Mouse (Mus musculus): Measurements from ENCODE around the gene Lrp5. TPM values are rescaled to one million over a fixed set of nuclear protein-coding genes. Genes with fewer than 3 reads are reported as not detected.

The Lrp5 gene
- polyA plus RNA-seq (2012; rRNA removed): 4.8 and 10.7 TPM in 2 replicates

- TF ChIP-seq POLR2A (IDR thresholded peaks at IDR 0.05; ENCODE audit: borderline replicate concordance, extremely low read depth, insufficient read depth, insufficient read length, poor library complexity, severe bottlenecking): peak; percentile 68
- TF ChIP-seq CTCF (IDR thresholded peaks at IDR 0.05; ENCODE audit: borderline replicate concordance, extremely low read depth, insufficient read depth, insufficient read length): no peak
- DNase-seq (ENCODE audit: low read depth): peak; percentile 53
Measured at GRCm38 (mm10) chr19:3686215-3686894, at the start of gene Lrp5. Gene Lrp5, minus strand, starts transcription at chr19:3686564.

- no peak for DNase-seq (ENCODE audit: low read depth)
- TF ChIP-seq CTCF (IDR thresholded peaks at IDR 0.05; ENCODE audit: borderline replicate concordance, extremely low read depth, insufficient read depth, insufficient read length): no peak
- no peak for TF ChIP-seq POLR2A (IDR thresholded peaks at IDR 0.05; ENCODE audit: borderline replicate concordance, extremely low read depth, insufficient read depth, insufficient read length, poor library complexity, severe bottlenecking)
Measured at GRCm38 (mm10) chr19:3736001-3736400, 49.6 kb upstream of the Lrp5 start.

DNA sequence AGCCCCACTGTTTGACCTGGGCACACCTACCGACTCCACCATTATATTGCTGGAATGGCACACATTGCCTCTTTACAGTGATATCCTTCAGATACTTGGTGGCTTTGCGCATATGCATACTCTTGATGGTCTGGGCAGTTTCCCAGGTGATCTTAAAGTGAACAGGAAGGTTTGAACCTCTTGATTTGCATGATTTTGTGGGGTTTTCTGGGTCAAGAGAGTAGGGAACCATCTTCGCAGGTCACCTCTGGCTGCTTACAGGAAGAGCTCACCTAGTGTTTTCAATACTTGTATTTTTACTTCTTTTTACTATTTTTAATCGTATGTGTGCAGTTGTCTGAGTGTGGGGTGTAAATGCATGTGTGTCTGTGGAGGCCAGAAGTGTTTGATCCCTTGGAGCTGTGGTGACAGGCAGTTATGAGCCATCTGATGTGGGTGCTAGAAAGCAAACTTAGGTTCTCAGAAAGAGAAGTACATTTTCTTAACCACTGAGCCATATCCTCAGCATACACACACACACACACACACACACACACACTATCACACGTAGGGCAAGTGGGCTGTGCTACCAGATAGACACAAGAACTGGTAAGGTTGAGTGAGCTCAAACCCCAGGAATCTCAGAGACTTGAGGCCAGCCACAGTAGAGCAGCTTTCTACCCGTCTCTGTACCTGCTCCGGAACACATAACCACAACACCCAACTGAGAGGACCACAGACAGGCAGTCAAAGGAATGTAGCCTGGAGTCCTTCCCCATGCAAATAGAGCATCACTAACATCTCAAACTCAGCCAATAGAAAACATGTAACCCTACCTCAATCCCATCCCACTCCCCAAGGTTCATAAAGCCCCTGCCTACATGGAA lies 44.6 kb upstream of the Lrp5 start:
- DNase-seq (ENCODE audit: low read depth): no peak
- no peak for TF ChIP-seq POLR2A (IDR thresholded peaks at IDR 0.05; ENCODE audit: borderline replicate concordance, extremely low read depth, insufficient read depth, insufficient read length, poor library complexity, severe bottlenecking)

DNA sequence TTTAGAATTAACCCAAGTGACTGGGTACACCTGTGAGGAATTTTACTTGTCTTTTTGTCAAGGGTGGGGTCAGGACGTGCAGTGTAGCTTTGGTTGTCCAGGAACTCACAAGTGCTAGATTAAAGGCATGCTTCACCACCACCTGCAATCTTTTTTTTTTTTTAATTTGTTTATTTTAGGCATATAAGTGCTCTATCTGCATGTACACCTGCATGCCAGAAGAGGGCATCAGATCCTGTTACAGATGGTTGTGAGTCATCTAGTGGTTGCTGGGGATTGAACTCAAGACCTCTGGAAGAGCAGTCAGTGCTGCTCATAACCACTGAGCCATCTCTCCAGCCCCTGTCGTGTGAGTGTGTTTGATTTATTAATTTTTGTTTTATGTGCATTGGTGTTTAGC lies 42.5 kb upstream of the Lrp5 start:
- DNase-seq (ENCODE audit: low read depth): no peak
- TF ChIP-seq POLR2A (IDR thresholded peaks at IDR 0.05; ENCODE audit: borderline replicate concordance, extremely low read depth, insufficient read depth, insufficient read length, poor library complexity, severe bottlenecking) (no peak), CTCF (IDR thresholded peaks at IDR 0.05; ENCODE audit: borderline replicate concordance, extremely low read depth, insufficient read depth, insufficient read length) (no peak)

- peak; percentile 66; the same call in 1 of the 2 replicates for TF ChIP-seq CTCF (IDR thresholded peaks at IDR 0.05; ENCODE audit: borderline replicate concordance, extremely low read depth, insufficient read depth, insufficient read length)
- TF ChIP-seq POLR2A (IDR thresholded peaks at IDR 0.05; ENCODE audit: borderline replicate concordance, extremely low read depth, insufficient read depth, insufficient read length, poor library complexity, severe bottlenecking): no peak
- peak; percentile 73 for DNase-seq (ENCODE audit: low read depth)
Measured at GRCm38 (mm10) chr19:3724779-3725178, 38.4 kb upstream of the Lrp5 start.

- no peak for TF ChIP-seq POLR2A (IDR thresholded peaks at IDR 0.05; ENCODE audit: borderline replicate concordance, extremely low read depth, insufficient read depth, insufficient read length, poor library complexity, severe bottlenecking)
- peak; percentile 45; the same call in 1 of the 2 replicates for TF ChIP-seq CTCF (IDR thresholded peaks at IDR 0.05; ENCODE audit: borderline replicate concordance, extremely low read depth, insufficient read depth, insufficient read length)
- DNase-seq (ENCODE audit: low read depth): no peak
Measured at GRCm38 (mm10) chr19:3723904-3724303, 37.5 kb upstream of the Lrp5 start.

DNA sequence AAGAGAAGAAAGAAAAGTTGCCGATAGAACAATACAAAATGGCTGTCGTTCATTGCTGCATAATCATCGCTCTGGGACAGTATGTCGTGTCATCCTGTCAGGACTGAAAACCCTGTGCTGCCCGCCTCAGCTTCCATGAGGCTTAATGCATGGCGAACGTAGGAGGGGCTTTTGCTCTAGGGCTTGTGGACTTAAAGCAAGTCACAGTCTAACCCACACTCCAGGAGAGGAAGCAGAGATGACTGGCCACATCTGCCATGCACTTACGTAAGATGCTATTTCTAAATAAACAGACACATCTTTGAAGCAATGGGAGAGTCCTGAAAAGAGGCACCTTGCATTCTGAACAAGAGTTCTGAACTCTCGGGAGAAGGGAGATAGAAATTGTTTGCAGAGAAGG lies 36.8 kb upstream of the Lrp5 start:
- TF ChIP-seq CTCF (IDR thresholded peaks at IDR 0.05; ENCODE audit: borderline replicate concordance, extremely low read depth, insufficient read depth, insufficient read length) (no peak), POLR2A (IDR thresholded peaks at IDR 0.05; ENCODE audit: borderline replicate concordance, extremely low read depth, insufficient read depth, insufficient read length, poor library complexity, severe bottlenecking) (no peak)
- no peak for DNase-seq (ENCODE audit: low read depth)

DNA sequence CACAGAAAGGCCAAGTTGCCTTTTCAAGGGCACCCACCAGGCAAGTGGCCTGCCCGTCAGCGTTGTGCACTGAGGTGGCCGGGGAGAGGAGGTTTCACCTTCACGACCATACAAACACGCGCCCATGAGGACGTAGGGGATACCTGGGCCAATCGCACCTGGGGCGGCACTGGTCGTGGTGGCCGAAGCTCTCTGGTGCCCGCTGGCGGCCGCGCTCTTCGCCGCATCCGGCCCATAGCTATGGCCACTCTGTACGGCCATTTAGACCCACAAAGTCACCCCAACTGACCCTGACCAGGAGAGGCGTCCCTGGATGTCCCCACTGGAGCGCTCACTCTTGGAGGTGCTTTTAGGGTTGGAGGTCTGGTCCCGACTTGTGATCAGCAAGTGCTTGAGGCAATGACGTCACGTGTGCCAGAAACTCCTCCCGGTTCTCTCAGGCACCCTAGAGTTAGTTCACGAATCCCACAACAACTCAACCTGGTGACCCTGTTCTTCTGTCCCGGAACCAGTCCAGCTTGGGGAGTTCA lies 33.1 kb upstream of the Lrp5 start:
- TF ChIP-seq CTCF (IDR thresholded peaks at IDR 0.05; ENCODE audit: borderline replicate concordance, extremely low read depth, insufficient read depth, insufficient read length) (peak; percentile 55), POLR2A (IDR thresholded peaks at IDR 0.05; ENCODE audit: borderline replicate concordance, extremely low read depth, insufficient read depth, insufficient read length, poor library complexity, severe bottlenecking) (no peak)
- peak; percentile 47 for DNase-seq (ENCODE audit: low read depth)

DNA sequence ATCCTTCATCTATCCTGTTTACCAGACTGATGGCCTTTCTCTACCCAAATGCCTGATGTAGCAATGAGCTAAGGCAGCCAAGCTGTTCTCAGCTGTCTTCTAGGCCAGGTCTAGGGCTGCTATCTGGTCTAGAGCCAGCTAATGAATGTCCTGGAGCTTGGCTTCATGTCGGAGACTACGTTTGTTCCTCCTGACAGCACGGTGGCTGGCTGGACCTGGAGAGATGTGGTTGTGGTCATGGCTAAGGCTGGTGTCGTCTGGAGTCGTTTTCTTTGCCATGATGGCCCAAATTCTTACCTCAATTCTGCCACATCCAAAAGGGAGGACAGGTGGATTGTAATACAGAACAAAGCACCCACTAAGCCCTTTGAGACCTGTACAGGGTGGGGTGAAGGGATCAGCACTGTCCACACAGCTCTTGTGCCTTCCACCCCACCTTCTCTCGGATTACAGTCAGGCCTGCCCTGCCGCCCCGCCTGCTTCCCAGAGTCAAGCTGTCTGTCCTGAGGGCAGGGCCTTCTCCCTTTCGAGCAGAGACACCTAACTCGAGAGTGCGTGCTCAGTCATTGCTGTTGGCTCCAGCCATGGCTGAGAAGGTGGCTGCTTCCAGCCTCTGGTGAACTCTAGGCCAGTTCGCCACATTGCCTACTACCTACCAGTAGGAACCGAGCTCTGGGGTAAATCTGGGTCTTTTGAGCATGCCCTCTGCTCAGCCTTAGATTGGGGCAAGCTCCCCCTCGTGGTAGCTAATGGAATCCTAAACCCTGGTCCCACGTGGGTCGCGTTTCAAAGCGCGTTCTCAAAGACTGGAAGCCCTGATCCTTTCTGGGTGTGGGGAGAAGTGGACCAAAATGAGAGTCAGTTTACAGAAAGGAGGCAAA lies 32.4 kb upstream of the Lrp5 start:
- peak; percentile 70 for DNase-seq (ENCODE audit: low read depth)
- TF ChIP-seq POLR2A (IDR thresholded peaks at IDR 0.05; ENCODE audit: borderline replicate concordance, extremely low read depth, insufficient read depth, insufficient read length, poor library complexity, severe bottlenecking) (no peak), CTCF (IDR thresholded peaks at IDR 0.05; ENCODE audit: borderline replicate concordance, extremely low read depth, insufficient read depth, insufficient read length) (peak; percentile 76)

- no peak for TF ChIP-seq CTCF (IDR thresholded peaks at IDR 0.05; ENCODE audit: borderline replicate concordance, extremely low read depth, insufficient read depth, insufficient read length)
- no peak for DNase-seq (ENCODE audit: low read depth)
Measured at GRCm38 (mm10) chr19:3714381-3714780, 28.0 kb upstream of the Lrp5 start.

- DNase-seq (ENCODE audit: low read depth): no peak
- TF ChIP-seq CTCF (IDR thresholded peaks at IDR 0.05; ENCODE audit: borderline replicate concordance, extremely low read depth, insufficient read depth, insufficient read length): no peak
Measured at GRCm38 (mm10) chr19:3710436-3710835, 24.1 kb upstream of the Lrp5 start.

All from brain, embryonic 14.5 days (tissue).